Mouse (Mus musculus): ENCODE results near the gene Prcd.
"Not testable (repeated sequence)": the region's sequence is repeated elsewhere in the genome, so short reads cannot be mapped to it uniquely, and the experiment has no call there.

The Prcd gene

GRCm38 (mm10) chr11:116669787-116670365 is 16.5 kb downstream of the Prcd start:
- DNase-seq = peak in 1 of 2 experiments; percentile 3

DNA sequence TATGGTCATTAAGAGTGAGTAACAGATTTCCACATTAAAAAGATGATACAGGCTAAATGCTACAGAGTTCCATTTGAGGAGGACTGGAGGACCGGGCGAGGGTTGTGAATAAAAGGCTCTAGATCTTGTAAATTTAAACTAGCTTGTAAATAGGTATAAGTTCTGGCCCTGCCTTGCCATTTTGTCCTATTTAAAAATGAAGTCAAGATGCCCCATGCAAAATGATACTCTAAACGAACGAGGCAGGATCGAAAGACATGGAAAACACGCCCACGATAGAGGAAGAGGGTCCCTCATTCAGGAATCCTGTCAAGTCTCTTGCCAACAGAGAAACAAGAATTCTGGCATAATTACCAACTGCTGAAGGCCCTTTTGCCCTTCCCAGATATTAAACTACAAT is 17.1 kb downstream of the Prcd start:
- no peak for DNase-seq

DNA sequence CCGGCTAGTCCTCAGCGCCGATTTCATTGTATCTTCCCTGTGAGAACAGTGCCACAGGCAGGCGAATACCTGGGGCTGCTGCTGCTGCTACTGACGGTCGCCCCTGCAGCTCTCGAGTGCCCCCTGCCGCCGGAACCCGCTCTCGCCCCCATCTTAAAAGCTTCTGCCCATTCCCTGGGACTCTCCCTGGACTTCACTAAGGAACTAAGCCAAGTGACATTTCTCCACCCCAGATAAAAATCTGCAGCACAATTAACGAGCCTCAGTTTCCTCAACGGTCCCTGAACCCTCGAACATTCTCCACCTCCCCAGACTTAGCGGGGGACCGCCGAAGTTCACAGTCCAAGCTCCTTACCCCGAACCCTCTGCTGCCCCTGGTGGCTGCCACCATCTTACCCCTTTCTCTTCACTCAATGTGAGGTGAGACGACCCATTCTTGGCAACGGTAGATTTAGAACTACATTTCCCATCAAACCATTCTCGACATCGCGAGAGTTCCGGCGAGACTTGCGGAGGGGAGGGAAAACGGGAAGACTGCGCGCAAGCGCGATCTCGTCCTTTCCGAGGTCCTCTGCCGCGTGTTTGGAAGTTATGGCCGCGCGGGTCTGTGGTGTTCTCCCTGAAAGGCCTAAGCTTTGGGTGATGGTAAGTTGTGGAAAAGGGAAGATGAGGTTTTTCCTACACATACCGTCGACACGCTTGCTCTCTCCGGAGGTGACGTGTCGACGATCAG is 17.9 kb downstream of the Prcd start:
- DNase-seq = peak; percentile 96 to 98

DNA sequence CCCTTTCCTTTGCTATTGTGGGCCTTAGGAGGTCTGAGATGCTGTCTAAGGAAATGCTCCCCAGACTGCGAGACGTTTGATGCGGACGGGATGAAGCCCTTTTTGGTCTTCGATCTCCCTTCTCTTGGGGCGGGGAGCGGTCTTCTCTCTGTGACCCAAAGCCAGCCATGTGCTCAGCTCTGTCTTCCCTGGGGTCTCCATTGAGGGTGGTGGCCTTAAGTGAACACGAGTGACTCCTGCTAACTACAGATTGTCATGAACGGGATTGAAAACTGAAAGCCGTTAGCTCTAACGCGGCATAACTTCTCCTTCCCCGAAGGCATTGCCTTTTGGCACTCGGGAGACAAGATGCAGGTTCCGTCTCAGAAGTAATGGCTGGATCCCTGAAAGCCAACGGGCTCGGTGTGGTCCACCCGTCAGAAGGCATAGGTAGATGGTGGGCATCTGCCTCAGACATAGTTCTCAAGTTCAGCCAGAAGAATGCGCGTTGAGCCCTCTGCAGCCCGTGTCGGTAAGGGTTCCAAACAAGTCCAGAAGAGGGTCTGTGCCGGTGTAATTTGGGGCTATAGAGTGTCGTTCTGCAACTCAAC is 18.6 kb downstream of the Prcd start:
- no peak for DNase-seq

DNA sequence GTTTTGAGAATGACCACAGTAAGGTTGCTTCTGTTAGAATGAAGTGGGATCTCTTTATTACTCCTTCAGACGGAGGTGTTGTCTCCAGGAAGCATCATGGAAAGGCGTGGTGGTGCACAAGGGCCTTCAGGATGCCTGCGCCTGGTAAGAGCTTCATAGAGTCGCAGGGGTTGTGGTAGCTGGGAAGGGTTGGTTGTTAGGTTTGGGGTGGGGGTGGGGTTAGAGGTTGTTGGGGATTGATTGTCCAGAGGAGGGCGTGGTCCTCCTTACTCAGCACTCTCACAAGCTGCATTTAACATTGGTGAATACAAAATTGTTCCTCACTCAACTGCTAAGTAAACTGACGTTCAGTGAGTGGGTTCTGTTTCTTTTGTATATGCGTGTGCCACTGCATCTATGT is 19.3 kb downstream of the Prcd start:
- DNase-seq = no peak

GRCm38 (mm10) chr11:116673410-116673809 is 20.1 kb downstream of the Prcd start:
- no peak for DNase-seq

- peak in 1 of 2 experiments; percentile 14 for DNase-seq
These were observed 21.5 kb downstream of the Prcd start for GRCm38 (mm10) chr11:116674616-116675379.

GRCm38 (mm10) chr11:116675429-116675828 is 22.1 kb downstream of the Prcd start:
- DNase-seq = not testable (repeated sequence)

DNA sequence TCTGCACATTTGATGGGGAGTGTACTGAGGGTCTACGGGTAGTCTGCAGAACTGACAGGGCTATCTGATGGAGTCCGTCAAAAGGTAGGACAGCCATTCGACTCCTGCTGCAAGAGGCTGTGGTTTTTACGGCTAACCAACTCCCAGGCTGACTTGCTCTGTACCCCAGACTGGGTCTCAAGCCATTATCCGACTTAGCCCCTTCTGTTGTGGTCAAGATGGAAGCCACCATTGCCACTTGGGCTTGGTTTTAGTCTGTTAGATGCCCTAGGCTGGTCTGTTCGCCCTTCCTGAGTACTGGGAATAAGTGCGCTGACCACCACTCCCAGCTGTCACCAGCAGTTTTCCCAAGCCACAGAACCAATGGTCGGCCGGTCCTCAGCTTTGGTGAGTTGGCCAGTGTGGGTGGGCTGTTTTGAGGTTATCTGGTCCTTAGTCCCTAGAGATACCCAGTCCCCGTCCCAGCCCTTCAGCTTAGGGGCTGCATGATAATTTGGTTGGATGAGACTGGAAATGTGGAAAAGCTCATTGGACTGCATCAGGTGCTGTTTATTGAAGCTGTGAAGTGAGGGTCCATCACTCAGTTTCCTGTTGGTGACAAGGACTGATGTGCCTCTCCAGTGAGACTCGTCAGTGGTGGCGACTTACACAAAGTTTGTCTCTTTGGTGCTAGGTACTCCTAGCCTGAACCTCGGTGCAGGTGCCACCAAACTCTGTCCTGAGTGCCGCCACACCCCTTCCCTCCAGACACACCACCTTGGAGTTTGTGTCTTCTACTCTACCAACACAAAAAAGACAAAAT is 23.0 kb downstream of the Prcd start:
- no peak for DNase-seq

DNA sequence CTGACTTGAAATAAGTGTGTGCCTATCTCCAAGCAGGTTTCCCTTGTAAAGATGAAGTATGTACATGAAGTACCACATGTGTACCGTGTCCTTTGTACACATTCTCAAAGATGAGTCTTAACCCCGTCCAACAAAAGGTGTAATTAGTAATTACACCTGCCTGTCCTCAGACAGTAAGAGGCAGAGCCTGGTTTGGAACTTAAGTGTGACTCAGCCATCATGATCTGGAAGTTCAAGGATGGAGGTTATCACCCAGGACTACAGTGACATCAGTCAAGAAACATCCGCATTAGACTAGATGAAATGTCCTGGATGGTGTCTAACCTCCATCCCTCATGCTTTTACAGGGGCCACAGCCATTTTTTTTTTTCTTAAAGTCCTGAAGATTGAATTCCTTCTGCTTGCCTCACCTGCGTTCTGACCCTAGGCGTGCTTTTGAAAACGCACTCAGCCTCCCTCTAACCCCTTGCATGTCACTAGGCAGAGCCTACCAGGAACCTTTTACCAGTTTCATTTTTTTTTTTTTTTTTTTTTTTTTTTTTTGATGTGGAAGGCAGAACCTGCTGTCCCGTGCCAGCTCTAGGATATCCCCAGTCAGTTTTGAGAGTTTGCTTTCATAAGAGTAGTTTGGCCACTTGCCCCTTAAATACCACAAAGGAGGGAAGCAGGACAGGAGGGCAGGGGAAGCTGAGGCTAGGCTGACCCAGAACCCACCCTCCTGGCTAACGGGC is 24.5 kb downstream of the Prcd start:
- no peak for DNase-seq

GRCm38 (mm10) chr11:116679148-116679547 is 25.8 kb downstream of the Prcd start:
- DNase-seq = no peak

DNA sequence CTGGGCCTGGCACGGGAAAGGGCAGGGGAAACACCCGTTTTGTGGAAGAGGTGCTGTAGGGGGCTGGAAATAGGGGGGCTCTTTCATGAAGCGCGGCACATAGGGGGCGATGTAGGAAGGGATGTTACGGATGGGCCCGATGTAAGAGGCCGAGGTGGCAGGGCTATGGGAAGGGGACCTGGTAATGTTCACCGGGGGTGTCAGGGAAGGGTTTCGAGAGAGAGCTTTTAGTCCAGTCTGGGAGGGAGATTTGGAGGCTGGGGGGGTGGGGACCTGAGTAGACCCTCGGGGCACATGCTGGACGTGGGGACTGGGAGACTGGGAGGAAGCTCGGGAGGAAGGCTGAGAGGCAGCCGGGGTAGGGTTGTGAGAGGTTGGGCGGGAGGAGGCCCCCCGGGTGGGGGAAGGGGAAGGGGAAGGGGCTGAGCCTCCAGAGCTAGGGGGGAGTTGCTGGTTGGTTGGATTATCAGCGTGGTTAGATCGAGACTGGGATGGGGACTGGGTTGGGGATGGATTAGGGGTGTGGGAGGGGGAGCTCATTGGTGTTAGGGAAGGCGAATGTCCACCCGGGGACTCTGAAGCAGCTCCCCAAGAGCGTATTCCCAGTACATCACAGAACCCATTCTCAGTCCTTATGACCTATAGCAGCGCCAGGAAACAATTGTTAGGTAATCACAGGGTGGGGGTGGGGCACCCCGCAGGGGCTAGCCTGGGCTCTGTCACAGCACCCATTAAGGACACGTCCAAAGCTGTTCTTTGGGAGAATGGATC is 27.2 kb downstream of the Prcd start:
- no peak for DNase-seq

DNA sequence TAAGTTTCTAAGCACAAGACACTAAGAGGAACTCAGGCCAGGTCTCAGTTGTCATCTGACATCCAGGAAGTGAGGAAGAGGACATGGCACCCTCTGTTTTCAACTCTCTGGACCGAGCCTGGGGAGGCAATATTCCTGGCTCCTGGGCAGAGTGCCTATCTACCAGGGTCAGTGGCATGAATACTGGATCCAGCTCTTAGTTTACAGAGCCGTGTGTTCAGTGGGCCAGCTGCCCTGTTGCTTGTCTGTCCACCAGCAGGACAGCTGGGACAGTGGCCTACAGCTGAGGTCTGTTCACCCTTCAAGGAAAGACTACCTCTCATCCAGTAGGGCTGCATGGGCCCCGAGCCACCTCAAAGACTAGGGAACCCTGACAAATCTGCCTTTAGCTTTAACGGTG is 27.8 kb downstream of the Prcd start:
- DNase-seq = no peak

DNA sequence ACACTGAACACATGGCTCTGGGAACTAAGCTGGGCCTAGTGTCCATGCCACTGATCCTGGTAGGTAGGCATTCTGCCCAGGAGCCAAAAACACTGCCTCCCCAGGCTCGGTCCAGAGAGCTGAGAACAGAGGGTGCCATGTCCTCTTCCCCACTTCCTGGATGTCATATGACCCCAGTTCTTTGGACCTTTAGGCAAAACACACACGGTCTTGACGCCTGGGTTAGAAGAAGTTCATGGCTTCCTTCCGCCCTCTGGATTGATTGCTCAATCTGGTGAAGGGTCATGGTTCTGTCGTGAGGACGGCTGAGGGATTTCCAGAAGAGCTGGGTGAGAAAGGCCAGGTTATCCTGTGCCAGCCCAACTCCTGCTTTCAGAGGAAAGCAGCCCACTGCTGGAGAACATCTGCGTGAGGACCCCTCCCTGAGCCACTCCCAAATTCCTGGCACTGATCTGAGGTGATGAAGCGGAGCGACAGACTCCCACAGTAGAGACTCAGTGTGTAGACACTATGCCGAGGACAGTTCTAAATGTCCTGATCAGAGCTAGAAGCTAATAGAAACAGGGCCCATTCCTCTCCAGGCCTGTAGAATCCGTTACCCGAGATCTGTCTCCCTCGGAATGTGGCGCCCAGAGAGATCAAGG is 29.3 kb downstream of the Prcd start:
- DNase-seq = no peak

DNA sequence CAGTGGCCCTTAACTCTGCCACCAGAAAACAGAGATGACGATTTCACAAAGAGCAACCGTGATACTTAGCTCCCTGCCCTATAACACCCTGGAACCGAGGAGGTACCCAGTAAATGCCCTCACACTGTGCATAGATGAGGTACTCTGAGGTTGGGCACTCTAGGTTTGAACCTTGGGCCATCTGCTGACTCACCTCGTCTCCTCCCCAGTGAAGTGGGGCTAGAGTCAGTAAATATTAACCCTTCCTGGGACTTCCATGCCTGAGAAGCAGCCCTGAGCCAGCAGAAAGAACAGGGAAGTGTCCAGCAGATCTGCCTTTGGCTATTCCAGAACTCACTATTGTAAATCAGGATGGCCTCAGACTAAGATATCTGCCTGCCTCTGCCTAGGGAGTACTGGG is 30.4 kb downstream of the Prcd start:
- DNase-seq = no peak

- no peak for DNase-seq
These were observed 32.4 kb downstream of the Prcd start for GRCm38 (mm10) chr11:116685729-116686128.

GRCm38 (mm10) chr11:116687897-116688296 is 34.6 kb downstream of the Prcd start:
- DNase-seq = no peak

DNA sequence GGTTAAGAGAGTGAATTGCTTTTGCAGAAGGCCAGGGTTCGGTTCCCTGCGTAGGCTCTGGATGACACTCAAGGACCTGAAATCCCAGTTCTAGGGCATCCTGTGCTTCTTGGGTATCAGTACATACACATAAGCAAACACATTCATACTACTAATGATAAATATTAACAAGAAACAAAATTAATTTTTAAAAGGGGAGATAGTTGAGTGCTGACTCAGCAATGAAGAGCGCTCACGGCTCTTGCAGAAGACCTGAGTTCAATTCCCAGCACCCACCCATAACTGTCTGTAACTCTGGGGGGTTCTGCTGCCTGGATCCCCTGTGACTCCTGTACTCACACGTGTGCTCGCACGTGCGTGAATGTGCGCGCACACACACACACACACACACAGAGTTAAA is 36.3 kb downstream of the Prcd start:
- DNase-seq = no peak

- DNase-seq = no peak
These were observed 37.6 kb downstream of the Prcd start for GRCm38 (mm10) chr11:116690701-116691575.

DNA sequence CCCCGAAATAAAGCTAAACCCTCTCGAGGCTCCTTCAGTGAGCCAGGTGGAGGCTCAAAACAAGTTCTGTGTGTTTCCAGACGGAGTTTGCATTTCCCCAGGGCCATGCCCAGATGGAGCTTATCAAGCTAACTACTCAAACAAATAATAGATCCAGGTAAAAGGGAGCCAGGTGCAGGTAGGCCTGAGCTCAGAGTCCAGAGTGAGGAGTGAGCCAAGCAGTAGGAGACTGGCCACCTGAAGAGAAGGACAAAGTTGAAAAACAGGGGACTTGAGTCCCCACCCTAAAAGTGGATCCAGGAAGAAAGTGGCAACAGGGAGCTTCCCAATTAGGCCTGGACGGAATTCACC is 40.5 kb downstream of the Prcd start:
- no peak for DNase-seq
